Mouse (Mus musculus) neural tube, embryonic 14.5 days (tissue): Measurements from ENCODE around the gene Atp13a4. TPM values are rescaled to one million over a fixed set of nuclear protein-coding genes. Genes with fewer than 3 reads are reported as not detected.

ENCODE experiments used
- ATAC-seq: fragments of 200-750 bp; cut with Nextera tagmentation; 2 replicates; pipeline ENCODE4 v1.8.0; 2017; ENCODE audit warnings: low read depth, mild to moderate bottlenecking, moderate TSS enrichment, moderate library complexity
- H3K27ac ChIP-seq: fragments of 300-500 bp; sonication (generic); 2 replicates; pipeline ENCODE4 v1.5.1; 2014; ENCODE audit warnings: low read depth, mild to moderate bottlenecking, control low read depth, low read length, moderate library complexity, mixed read lengths
- H3K27me3 ChIP-seq: fragments of 300-500 bp; sonication (generic); 2 replicates; pipeline ENCODE4 v1.6.1; 2014; ENCODE audit warnings: low read length; ENCODE audit not compliant: control insufficient read depth, insufficient read depth
- H3K36me3 ChIP-seq: fragments of 300-500 bp; sonication (generic); 2 replicates; pipeline ENCODE4 v1.6.1; 2014; ENCODE audit warnings: low read length, mixed read lengths; ENCODE audit not compliant: control insufficient read depth, insufficient read depth
- H3K4me1 ChIP-seq: fragments of 300-500 bp; sonication (generic); 2 replicates; pipeline ENCODE4 v1.6.1; 2014; ENCODE audit warnings: low read length; ENCODE audit not compliant: control insufficient read depth, insufficient read depth
- H3K4me2 ChIP-seq: fragments of 300-500 bp; sonication (generic); 2 replicates; pipeline ENCODE4 v1.6.1; 2014; ENCODE audit warnings: mild to moderate bottlenecking, low read depth, low read length, control low read depth
- H3K4me3 ChIP-seq: fragments of 300-500 bp; sonication (generic); 2 replicates; pipeline ENCODE4 v1.5.1; 2014; ENCODE audit warnings: low read depth, low read length, control low read depth, mixed read lengths
- H3K9ac ChIP-seq: fragments of 300-500 bp; sonication (generic); replicated peaks from 2 replicates; pipeline ENCODE4 v1.6.1; 2014; ENCODE audit warnings: low read depth, mild to moderate bottlenecking, control low read depth, low read length, mixed read lengths
- H3K9me3 ChIP-seq: fragments of 300-500 bp; sonication (generic); 2 replicates; pipeline ENCODE4 v1.6.1; 2016; ENCODE audit warnings: low read length; ENCODE audit not compliant: control insufficient read depth
- WGBS: fragments of 180-500 bp; shearing (Covaris S2); extraction: QIAGEN DNeasy Blood & Tissue Kit; methylation state at CpG from one replicate; pipeline ENCODE4 v1.1.7; 2014; 5-methylcytosine and 5-hydroxymethylcytosine counted together
- polyA plus RNA-seq: library from polyadenylated mRNA; unstranded; fragments of >200 nt; fragmentation: Nextera tagmentation; extraction: Ambion mirVana; gene quantifications from 2 replicates; pipeline ENCODE4 v1.2.1, GENCODE M21; 2014

Gene Atp13a4
- 0.26 and 0.44 TPM in 2 replicates for polyA plus RNA-seq

DNA sequence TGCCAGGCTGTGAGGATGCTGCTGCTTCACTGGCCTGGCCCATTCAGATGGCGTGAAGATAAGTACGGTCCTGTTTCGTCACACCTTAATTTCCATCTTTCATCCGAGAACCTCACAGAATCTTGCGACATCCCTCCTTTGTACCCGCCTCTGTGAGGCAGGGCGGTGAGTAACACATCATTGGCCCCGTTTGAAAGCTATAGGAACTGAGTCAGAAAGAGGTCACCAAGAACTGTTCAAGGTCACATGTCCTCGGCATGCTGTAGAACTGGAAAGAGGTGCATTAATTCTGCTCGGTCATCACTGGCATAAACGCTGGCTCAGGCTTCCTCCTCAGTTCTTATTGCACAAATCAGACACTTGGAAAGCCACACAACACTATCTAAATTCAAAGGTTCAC is at the start of gene Atp13a4:
Atp13a4 (minus strand) TSS at position 36 of the 400 bp plus-strand sequence.
- H3K4me2 ChIP-seq, result no peak within 1 kb of the TSS
- WGBS, result 87% methylated on average over 11 of the region's 11 CpGs
- H3K4me1 ChIP-seq, result no peaks in the 10 kb centered on the region

GRCm38 (mm10) chr16:29592171-29592570 is 47.5 kb upstream of the Atp13a4 start:
- Histone ChIP-seq H3K4me3 (no peak overlapping the region), H3K9ac (no peak overlapping the region), H3K27ac (no peak overlapping the region), H3K4me2 (no peak overlapping the region), H3K36me3 (peaks cover 27% of the 10 kb centered on the region), H3K4me1 (no peaks in the 10 kb centered on the region), H3K27me3 (no peaks in the 10 kb centered on the region), H3K9me3 (no peaks in the 10 kb centered on the region)
- ATAC-seq, result no peak
- 83% methylated on average over 7 of the region's 7 CpGs for WGBS

More for the DNA sequence above, at the start of gene Atp13a4:
- Histone ChIP-seq H3K9ac (no peak within 1 kb of the TSS), H3K9me3 (no peaks in the 10 kb centered on the region), H3K27me3 (no peaks in the 10 kb centered on the region), H3K36me3 (no peaks in the 10 kb centered on the region), H3K4me3 (no peak within 1 kb of the TSS), H3K27ac (no peak within 1 kb of the TSS)
- no peak for ATAC-seq

DNA sequence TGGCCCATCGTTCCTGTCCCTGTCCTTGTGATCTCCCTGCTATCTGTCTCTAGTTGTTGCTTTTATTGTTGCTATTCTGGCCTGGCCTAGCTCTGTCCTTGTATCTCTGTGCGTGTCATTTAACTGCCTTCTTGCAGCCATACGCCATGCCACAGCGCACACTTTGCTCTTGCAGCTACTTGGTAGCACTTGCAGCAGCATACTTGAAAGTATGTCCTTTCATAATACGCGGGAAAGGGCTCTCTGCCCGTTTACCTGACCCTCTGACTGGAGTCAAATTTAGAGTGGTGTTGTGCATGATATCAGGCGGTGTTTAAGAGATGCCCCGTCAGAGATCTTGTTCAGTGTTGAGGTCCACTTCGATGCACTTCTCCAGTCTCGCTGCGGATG is 35.1 kb upstream of the Atp13a4 start:
- no peaks in the 10 kb centered on the region for H3K9me3 ChIP-seq
- ATAC-seq, result no peak; the same call in 1 of the 2 replicates
- H3K27ac ChIP-seq, result no peak overlapping the region
- H3K4me2 ChIP-seq, result peak overlapping the region; percentile 89
- H3K4me1 ChIP-seq, result peaks cover 10% of the 10 kb centered on the region
- H3K27me3 ChIP-seq, result no peaks in the 10 kb centered on the region; the same call in 1 of the 2 replicates
- H3K4me3 ChIP-seq, result peak overlapping the region; percentile 94
- WGBS, result 9% methylated on average over 12 of the region's 12 CpGs
- H3K36me3 ChIP-seq, result no peaks in the 10 kb centered on the region
- peak overlapping the region; percentile 90 for H3K9ac ChIP-seq

DNA sequence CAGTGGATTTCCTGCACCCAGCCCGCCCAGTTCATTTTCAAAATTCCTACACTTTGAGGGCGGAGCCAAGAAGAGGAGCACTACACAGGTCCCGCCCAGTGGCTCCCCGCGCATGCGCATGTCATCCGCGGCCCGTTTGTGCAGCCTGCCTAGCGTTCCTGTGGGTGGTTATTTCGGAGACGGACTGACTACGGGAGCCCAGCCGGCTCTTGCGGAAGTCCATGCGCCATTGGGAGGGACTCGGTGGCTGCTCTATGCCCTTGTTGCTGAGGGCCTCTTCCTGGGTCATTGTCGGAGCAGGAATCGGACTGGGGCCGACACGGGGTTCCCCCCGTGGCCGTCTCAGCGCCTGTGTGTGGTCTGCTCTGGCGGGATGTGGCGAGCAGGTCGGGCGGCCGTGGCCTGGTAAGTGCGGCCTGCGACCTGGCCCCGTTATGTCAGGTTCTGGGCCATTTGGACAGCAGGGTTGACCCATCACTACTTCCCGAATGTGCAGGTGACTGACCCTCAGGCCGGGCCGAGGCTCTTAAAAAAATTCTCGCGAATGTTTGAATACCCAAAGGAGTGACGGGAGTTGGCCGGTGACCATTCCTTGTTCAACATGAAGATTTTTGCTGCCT is 34.6 kb upstream of the Atp13a4 start, which contains the start of gene Opa1:
Opa1 (plus strand) TSS at position 168 of the 620 bp plus-strand sequence.
- under 1% methylated on average over 39 of the region's 39 CpGs for WGBS
- peaks cover 10% of the 10 kb centered on the region for H3K4me1 ChIP-seq
- H3K27ac ChIP-seq, result peak within 1 kb of the TSS; percentile 39; the same call in 1 of the 2 replicates
- peak; percentile 99 for ATAC-seq
- no peaks in the 10 kb centered on the region for H3K9me3 ChIP-seq
- H3K9ac ChIP-seq, result peak within 1 kb of the TSS; percentile 90
- peak within 1 kb of the TSS; percentile 94 for H3K4me3 ChIP-seq
- H3K4me2 ChIP-seq, result peak within 1 kb of the TSS; percentile 89
- H3K27me3 ChIP-seq, result no peaks in the 10 kb centered on the region; the same call in 1 of the 2 replicates
- H3K36me3 ChIP-seq, result no peaks in the 10 kb centered on the region

- no peak overlapping the region for H3K27ac ChIP-seq
- 10% methylated on average over 5 of the region's 5 CpGs for WGBS
- no peak overlapping the region for H3K4me3 ChIP-seq
- H3K4me2 ChIP-seq, result no peak overlapping the region
- no peaks in the 10 kb centered on the region; the same call in 1 of the 2 replicates for H3K27me3 ChIP-seq
- H3K4me1 ChIP-seq, result peaks cover 8% of the 10 kb centered on the region
- H3K9ac ChIP-seq, result no peak overlapping the region
- ATAC-seq, result no peak
- no peaks in the 10 kb centered on the region for H3K36me3 ChIP-seq
- no peaks in the 10 kb centered on the region for H3K9me3 ChIP-seq
Observed at GRCm38 (mm10) chr16:29575620-29576019, 31.0 kb upstream of the Atp13a4 start.

GRCm38 (mm10) chr16:29574013-29574412 is 29.3 kb upstream of the Atp13a4 start:
- no peaks in the 10 kb centered on the region for H3K9me3 ChIP-seq
- no peak for ATAC-seq
- no peak overlapping the region for H3K4me2 ChIP-seq
- no peak overlapping the region for H3K9ac ChIP-seq
- 78% methylated on average over 4 of the region's 4 CpGs for WGBS
- H3K4me1 ChIP-seq, result no peaks in the 10 kb centered on the region
- no peaks in the 10 kb centered on the region for H3K36me3 ChIP-seq
- no peak overlapping the region for H3K4me3 ChIP-seq
- H3K27me3 ChIP-seq, result no peaks in the 10 kb centered on the region
- no peak overlapping the region for H3K27ac ChIP-seq

GRCm38 (mm10) chr16:29560869-29561268 is 16.2 kb upstream of the Atp13a4 start:
- Histone ChIP-seq H3K27me3 (no peaks in the 10 kb centered on the region), H3K4me2 (no peak overlapping the region)
- 8% methylated on average over 7 of the region's 7 CpGs for WGBS

GRCm38 (mm10) chr16:29560454-29560853 is 15.8 kb upstream of the Atp13a4 start:
- H3K4me3 ChIP-seq, result no peak overlapping the region
- no peak overlapping the region for H3K9ac ChIP-seq
- no peak; the same call in 1 of the 2 replicates for ATAC-seq
- H3K36me3 ChIP-seq, result no peaks in the 10 kb centered on the region
- H3K27ac ChIP-seq, result no peak overlapping the region
- H3K4me2 ChIP-seq, result no peak overlapping the region
- H3K27me3 ChIP-seq, result no peaks in the 10 kb centered on the region
- H3K4me1 ChIP-seq, result no peaks in the 10 kb centered on the region
- 55% methylated on average over 10 of the region's 10 CpGs for WGBS
- no peaks in the 10 kb centered on the region for H3K9me3 ChIP-seq

More at GRCm38 (mm10) chr16:29560869-29561268, 16.2 kb upstream of the Atp13a4 start:
- ATAC-seq, result no peak; the same call in 1 of the 2 replicates
- Histone ChIP-seq H3K4me1 (no peaks in the 10 kb centered on the region), H3K9ac (no peak overlapping the region), H3K9me3 (no peaks in the 10 kb centered on the region), H3K4me3 (no peak overlapping the region), H3K36me3 (no peaks in the 10 kb centered on the region), H3K27ac (no peak overlapping the region)

DNA sequence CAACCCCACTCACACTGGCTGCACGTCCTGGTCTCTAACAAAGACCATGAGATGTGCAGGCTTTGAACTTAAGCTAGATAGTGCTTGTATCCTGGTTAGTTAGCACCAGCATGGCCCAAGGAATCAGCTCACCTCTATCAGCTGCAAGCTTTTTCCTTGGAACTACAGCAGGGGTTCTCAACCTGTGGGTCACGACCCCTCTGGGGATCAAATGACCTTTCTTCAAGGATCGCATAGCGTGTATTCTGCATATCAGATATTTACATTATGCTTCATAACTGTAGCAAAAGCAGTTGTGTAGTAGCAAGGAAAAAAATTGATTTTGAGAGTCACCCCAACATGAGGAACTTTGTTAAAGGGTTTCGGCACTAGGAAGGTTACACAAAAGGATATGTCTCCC is 15.0 kb upstream of the Atp13a4 start:
- H3K4me2 ChIP-seq, result no peak overlapping the region
- no peak overlapping the region for H3K27ac ChIP-seq
- no peak overlapping the region for H3K9ac ChIP-seq
- H3K27me3 ChIP-seq, result no peaks in the 10 kb centered on the region
- no peaks in the 10 kb centered on the region for H3K36me3 ChIP-seq
- H3K4me1 ChIP-seq, result no peaks in the 10 kb centered on the region
- 87% methylated on average over 5 of the region's 5 CpGs for WGBS
- no peak overlapping the region for H3K4me3 ChIP-seq
- no peak for ATAC-seq
- no peaks in the 10 kb centered on the region for H3K9me3 ChIP-seq
